Mouse (Mus musculus) spleen, adult 2 months (tissue): Measurements from ENCODE around the gene Atm.

ENCODE experiments used
- CTCF ChIP-seq: fragments of 200-500 bp; IDR thresholded peaks from 2 replicates; pipeline ENCODE4 v1.5.1; 2011; ENCODE audit warnings: mild to moderate bottlenecking, inconsistent platforms; ENCODE audit not compliant: insufficient read depth, insufficient read length, insufficient replicate concordance; ENCODE audit errors: extremely low read depth
- POLR2A ChIP-seq: fragments of 200-500 bp; IDR thresholded peaks from 2 replicates; pipeline ENCODE4 v1.6.1; 2011; ENCODE audit warnings: low read depth, low read length, inconsistent platforms

- TF ChIP-seq CTCF (no peak), POLR2A (no peak)
Measured at GRCm38 (mm10) chr9:53575721-53576120, 39.2 kb upstream of the Atm start.
